Mouse (Mus musculus) left cerebral cortex, postnatal 36 days (tissue): ENCODE results near the gene Ifnar2. TPM values are rescaled to one million over a fixed set of nuclear protein-coding genes. Genes with fewer than 3 reads are reported as not detected.

ENCODE experiments used
- DNase-seq, 2 experiments: peaks; one replicate each; pipeline ENCODE4 v3.0.0; 2021 to 2022; ENCODE audit warnings: low spot score in 2 of 2, mixed read lengths in 1 of 2
- intact Hi-C: fragments of 180-260 bp; cut with DNase I; formaldehyde crosslinking; loops from one replicate; pipeline ENCODE4 v1.15.1; 2025
- total RNA-seq, 2 experiments: library from RNA; stranded (reverse); gene quantifications; 2 replicates each; pipeline ENCODE4 v1.2.3; 2021

The Ifnar2 gene
- 10 to 100 TPM; 19.4 to 25.1 TPM for total RNA-seq

GRCm38 (mm10) chr16:91372577-91373472 is at the start of gene Ifnar2:
TSS of gene Ifnar2 (plus strand) at chr16:91372783.
- intact Hi-C loops: loop anchor here (2.0 to 10.0 kb wide), 2 partner anchors 34 to 112 kb away; partner anchors contain the start of genes Ifnar1 and Il10rb

GRCm38 (mm10) chr16:91327605-91328004 is 45.0 kb upstream of the Ifnar2 start:
- intact Hi-C loops: no loop called here
- no peak for DNase-seq

More at GRCm38 (mm10) chr16:91372577-91373472, at the start of gene Ifnar2:
- peak; percentile 76 to 80 for DNase-seq

- no peak for DNase-seq
- intact Hi-C loops: no loop called here
These were observed 43.7 kb upstream of the Ifnar2 start for GRCm38 (mm10) chr16:91328922-91329321.

- intact Hi-C loops: no loop called here
- no peak for DNase-seq
These were observed 42.1 kb upstream of the Ifnar2 start for GRCm38 (mm10) chr16:91330496-91330895.

- no peak for DNase-seq
- intact Hi-C loops: no loop called here
These were observed 41.4 kb upstream of the Ifnar2 start for GRCm38 (mm10) chr16:91331153-91331552.

GRCm38 (mm10) chr16:91332880-91333279 is 39.7 kb upstream of the Ifnar2 start:
- DNase-seq: no peak
- intact Hi-C loops: no loop called here

- intact Hi-C loops: no loop called here
- DNase-seq: no peak
These were observed 38.2 kb upstream of the Ifnar2 start for GRCm38 (mm10) chr16:91334190-91334893.

GRCm38 (mm10) chr16:91336753-91337152 is 35.8 kb upstream of the Ifnar2 start:
- intact Hi-C loops: no loop called here

GRCm38 (mm10) chr16:91337480-91337879 is 35.1 kb upstream of the Ifnar2 start:
- no peak for DNase-seq
- intact Hi-C loops: no loop called here

More at GRCm38 (mm10) chr16:91336753-91337152, 35.8 kb upstream of the Ifnar2 start:
- no peak for DNase-seq

GRCm38 (mm10) chr16:91346491-91346890 is 26.1 kb upstream of the Ifnar2 start:
- intact Hi-C loops: loop anchor here (5.0 kb wide), 1 partner anchor 184 kb away; no protein-coding TSS in a partner anchor
- no peak for DNase-seq

GRCm38 (mm10) chr16:91347491-91348263 is 24.9 kb upstream of the Ifnar2 start:
- intact Hi-C loops: loop anchor here (5.0 kb wide), 1 partner anchor 185 kb away; no protein-coding TSS in a partner anchor

GRCm38 (mm10) chr16:91348264-91348565 is 24.4 kb upstream of the Ifnar2 start:
- intact Hi-C loops: loop anchor here (5.0 kb wide), 1 partner anchor 186 kb away; no protein-coding TSS in a partner anchor
- no peak for DNase-seq

More at GRCm38 (mm10) chr16:91347491-91348263, 24.9 kb upstream of the Ifnar2 start:
- DNase-seq: no peak

GRCm38 (mm10) chr16:91348588-91349330 is 23.8 kb upstream of the Ifnar2 start:
- intact Hi-C loops: loop anchor here (5.0 kb wide), 1 partner anchor 186 kb away; no protein-coding TSS in a partner anchor
- DNase-seq: no peak

- peak; percentile 63 to 71 for DNase-seq
- intact Hi-C loops: loop anchor here (1.0 kb wide), 1 partner anchor 271 kb away; no protein-coding TSS in a partner anchor
These were observed 20.5 kb upstream of the Ifnar2 start for GRCm38 (mm10) chr16:91352084-91352562.

GRCm38 (mm10) chr16:91352749-91353148 is 19.8 kb upstream of the Ifnar2 start:
- no peak for DNase-seq
- intact Hi-C loops: loop anchor here (1.0 kb wide), 1 partner anchor 271 kb away; no protein-coding TSS in a partner anchor

- intact Hi-C loops: no loop called here
These were observed 19.4 kb upstream of the Ifnar2 start for GRCm38 (mm10) chr16:91353177-91353576.

GRCm38 (mm10) chr16:91353638-91354037 is 18.9 kb upstream of the Ifnar2 start:
- intact Hi-C loops: no loop called here

More at GRCm38 (mm10) chr16:91353177-91353576, 19.4 kb upstream of the Ifnar2 start:
- no peak for DNase-seq

GRCm38 (mm10) chr16:91354599-91354998 is 18.0 kb upstream of the Ifnar2 start:
- no peak for DNase-seq
- intact Hi-C loops: no loop called here

More at GRCm38 (mm10) chr16:91353638-91354037, 18.9 kb upstream of the Ifnar2 start:
- DNase-seq: no peak
